Mouse (Mus musculus): ENCODE measurements around the gene Chst14. TPM values are rescaled to one million over a fixed set of nuclear protein-coding genes. Genes with fewer than 3 reads are reported as not detected.

Gene Chst14
- polyA plus RNA-seq, 1 experiment from 2014 or later = 17.8 TPM

DNA sequence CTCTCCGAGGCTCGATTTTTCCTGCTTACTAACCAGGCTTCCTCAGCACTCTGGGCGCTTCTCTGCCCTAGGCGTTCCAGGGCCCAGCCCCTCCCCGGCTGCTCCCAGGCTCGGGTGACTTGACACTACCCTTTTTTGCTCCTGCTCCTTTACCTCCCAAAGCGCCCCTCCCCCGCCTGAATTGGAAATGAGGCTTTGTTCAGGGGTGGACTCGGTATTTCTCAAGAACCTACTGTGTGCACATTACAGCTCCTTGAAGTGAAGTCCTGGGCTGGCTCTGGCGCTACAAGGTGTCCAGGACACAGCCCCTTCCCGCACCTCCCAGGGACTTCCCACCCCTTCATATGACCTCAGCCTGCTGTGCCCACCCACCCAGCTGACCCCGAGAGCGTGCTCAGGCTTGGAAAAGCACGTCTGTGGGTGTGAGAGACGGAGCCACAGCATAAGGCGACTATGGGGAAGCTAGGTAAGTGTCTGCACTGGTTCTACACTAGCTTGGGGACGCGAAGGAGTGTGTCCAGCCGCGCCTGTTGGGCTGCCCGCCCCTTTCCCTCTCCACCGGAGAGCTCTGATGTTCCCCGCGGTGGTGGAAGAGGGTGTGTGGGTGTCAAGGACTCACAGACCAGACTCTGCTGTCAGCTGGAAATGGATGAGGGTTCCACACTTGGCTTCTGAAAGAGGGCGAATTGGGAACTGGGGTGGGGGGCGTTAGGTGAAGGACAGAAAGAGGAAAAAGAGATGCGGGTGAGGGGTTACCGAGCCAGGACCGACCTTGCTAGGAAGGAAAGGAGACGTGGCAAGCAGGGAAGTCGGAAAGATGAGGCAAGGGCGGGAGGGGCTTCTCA, 26.1 kb upstream of the Chst14 start, which contains the start of gene Bahd1:
TSS of gene Bahd1 (plus strand) at position 397 of the 845 bp plus-strand sequence.
- Histone ChIP-seq H3K4me3 (ENCODE audit: inconsistent target) (peak within 1 kb of the TSS; percentile 37), H3K79me2 (ENCODE audit: inconsistent target) (peaks cover 26% of the 10 kb centered on the region), H3K27ac (peak within 1 kb of the TSS; percentile 19; the same call in 1 of the 2 replicates), H3K36me3 (ENCODE audit: inconsistent target) (no peaks in the 10 kb centered on the region)
- WGBS (ENCODE audit: missing documents) = 3% methylated on average over 30 of the region's 32 CpGs

DNA sequence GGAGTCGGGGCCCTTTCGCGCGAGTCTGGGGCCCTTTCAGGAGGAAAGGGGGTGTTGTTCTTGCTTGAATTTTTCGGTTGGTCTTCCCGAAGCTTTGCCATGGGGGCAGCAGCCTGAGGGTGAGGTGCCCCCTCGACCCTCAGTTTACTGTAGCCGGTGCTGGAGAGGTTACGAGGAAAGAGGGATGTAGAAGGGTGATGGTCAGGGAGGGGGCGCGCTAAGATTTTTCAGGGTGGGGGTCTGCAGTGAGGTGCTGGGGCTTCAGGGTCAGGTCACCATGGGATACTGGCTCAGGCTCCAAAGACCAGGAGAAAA, 25.5 kb upstream of the Chst14 start:
- H3K27ac ChIP-seq = peak overlapping the region; percentile 19; the same call in 1 of the 2 replicates
- H3K4me3 ChIP-seq (ENCODE audit: inconsistent target) = peak overlapping the region; percentile 37
- H3K36me3 ChIP-seq (ENCODE audit: inconsistent target) = no peaks in the 10 kb centered on the region
- WGBS (ENCODE audit: missing documents) = 0% methylated on average over 11 of the region's 11 CpGs
- peaks cover 29% of the 10 kb centered on the region for H3K79me2 ChIP-seq (ENCODE audit: inconsistent target)

DNA sequence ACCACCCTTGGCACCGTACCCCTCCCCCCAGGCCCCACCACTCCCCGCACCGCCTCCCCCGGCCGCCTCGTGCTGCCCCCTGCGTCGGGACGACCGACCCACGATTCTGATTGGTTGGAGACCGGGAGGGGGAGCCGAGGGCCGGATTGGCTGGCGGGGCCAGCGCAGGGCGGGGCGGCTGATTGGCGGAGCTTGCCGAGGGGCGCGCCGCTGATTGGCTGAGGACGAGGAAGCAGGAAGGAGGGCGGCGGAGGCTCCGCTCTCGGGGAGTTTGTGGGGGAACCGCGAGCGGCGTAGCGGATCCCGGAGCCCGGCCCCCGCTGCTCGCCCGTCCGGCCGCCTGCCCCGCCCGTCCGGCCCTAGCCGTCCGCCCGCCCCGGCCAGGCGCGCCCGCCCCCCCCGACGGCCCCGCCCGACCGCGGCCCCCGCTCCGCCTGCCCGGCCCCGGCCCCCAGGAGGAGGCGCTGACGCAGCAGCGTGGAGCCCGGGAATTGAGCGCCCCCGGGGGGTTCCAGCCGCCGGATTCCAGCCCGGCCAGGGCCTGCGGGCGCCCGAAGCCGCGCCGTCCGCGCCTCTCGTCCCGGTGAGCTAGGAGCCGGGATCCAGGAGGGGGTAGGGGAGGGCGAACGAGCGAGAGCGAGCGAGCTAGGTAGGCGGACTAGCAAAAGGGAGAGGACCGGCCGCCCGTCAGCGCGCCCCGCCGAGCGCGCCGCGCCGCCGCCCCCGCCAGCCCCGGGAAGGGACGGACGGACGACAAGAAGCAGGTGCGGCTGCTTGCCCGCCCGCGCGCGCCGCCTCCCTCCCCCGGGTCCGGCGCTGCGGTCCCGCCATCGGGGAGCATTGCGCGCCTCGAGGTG, 24.9 kb upstream of the Chst14 start:
- Histone ChIP-seq H3K79me2 (ENCODE audit: inconsistent target) (peaks cover 36% of the 10 kb centered on the region), H3K4me3 (ENCODE audit: inconsistent target) (peak overlapping the region; percentile 37), H3K36me3 (ENCODE audit: inconsistent target) (no peaks in the 10 kb centered on the region), H3K27ac (no peak overlapping the region)
- under 1% methylated on average over 69 of the region's 120 CpGs for WGBS (ENCODE audit: missing documents)

DNA sequence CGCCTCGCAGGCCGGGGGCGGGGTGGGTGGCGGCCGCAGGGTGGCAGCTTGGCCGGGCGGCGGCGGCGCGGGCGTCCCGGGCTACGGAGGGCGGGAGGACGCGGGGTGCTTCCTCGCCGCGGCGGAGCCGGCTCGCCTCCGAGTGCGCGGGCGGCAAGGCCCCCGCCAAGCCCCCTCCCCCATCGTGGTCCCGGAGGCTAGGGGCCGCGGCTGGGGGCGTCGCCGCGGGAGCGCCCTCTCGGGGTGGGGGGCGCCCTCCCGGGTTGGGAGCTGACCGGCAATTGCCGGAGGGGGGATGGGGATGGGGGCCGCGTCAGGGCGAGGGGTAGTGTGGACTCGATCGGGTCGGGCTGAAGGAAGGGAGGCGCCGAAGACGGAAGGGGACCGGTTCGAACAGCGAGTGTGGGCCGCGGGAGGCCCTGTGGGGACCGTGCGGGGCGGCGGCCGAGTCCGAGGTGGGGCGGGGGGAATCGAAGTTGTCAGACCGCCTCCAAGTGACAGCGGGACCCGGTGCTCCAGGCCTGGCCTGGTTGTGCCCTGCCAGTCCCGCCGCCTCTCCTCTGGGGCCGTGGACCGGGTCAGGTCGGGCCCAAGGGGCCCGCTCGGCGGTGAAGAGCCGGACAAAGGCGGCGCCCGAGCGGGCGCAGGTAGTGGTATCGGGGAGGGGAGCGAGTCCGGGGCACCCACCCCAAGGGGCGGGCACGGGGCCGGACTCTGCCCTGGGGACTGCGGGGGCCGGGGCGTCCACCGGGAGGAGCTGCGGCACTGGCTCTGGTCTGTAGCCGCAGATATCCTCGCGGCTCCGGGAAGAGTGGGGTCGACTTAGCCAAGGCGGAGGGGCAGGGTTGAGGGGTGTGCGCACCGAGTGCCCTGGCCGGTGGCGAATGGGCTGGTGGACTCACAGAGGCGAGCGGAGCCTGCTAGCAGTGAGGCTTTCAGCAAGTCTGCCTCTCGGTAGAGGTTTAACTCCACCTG, 24.0 kb upstream of the Chst14 start:
- 2% methylated on average over 71 of the region's 106 CpGs for WGBS (ENCODE audit: missing documents)

DNA sequence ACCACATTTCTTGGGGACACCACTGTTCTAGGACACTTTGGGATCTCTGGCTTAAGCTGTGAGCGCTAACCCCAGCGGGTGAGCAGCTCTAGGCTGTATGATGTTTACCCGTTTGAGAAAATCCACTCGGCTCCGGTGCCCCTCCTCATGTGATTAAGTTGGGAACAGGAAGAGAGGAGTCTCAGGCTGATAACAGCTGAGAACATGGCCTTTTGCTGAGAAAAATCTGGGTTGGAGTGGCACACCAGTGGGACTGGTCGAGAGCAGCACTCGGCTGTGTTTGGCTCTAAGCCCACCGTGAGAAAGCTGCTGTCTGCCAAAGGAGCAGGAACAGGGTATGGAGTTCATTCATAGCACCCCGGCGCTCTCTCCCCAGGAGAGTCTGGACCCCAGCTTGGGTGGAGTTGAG, 23.0 kb upstream of the Chst14 start:
- H3K79me2 ChIP-seq (ENCODE audit: inconsistent target) = peaks cover 55% of the 10 kb centered on the region
- H3K27ac ChIP-seq = no peak overlapping the region
- H3K4me3 ChIP-seq (ENCODE audit: inconsistent target) = no peak overlapping the region
- no peaks in the 10 kb centered on the region for H3K36me3 ChIP-seq (ENCODE audit: inconsistent target)
- WGBS (ENCODE audit: missing documents) = 67% methylated on average over 10 of the region's 10 CpGs

More for the DNA sequence above, 24.0 kb upstream of the Chst14 start:
- Histone ChIP-seq H3K36me3 (ENCODE audit: inconsistent target) (no peaks in the 10 kb centered on the region), H3K4me3 (ENCODE audit: inconsistent target) (peak overlapping the region; percentile 8; the same call in 1 of the 2 replicates), H3K27ac (no peak overlapping the region), H3K79me2 (ENCODE audit: inconsistent target) (peaks cover 45% of the 10 kb centered on the region)

DNA sequence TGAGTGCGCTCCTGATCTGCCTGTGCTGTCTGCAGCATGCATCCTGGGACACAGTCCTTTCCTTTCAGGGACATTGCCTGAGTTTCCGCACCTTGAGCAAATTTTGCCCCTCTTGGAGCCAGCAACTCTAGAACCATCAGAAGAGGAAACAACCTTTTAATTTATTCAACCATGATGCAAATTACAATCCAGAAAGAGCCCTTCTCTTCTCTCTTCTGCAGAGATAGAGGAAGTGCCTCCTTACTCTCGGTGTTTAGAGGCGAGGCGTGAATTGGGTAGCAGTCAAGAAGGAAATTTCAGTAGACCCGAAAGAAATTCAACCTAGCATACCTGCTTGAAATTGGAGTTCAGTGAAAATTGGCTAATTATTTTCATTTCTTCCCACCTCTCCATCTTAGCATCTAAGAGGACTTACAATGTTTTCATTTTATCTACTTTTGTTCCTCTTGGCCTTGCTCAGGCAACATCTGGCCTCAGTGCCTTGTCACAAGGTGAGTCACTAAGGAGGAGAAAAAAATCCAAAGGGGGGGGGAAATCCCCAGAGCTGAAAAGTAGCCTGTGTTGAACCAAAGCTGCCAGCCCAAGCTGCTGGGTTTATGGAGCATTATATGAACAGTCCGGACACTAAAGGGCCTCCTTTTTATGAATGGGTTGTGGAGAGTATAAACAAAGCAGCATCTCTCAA, 20.7 kb upstream of the Chst14 start:
- 40% methylated on average over 7 of the region's 7 CpGs for WGBS (ENCODE audit: missing documents)
- H3K4me3 ChIP-seq (ENCODE audit: inconsistent target) = no peak overlapping the region
- H3K27ac ChIP-seq = no peak overlapping the region
- H3K79me2 ChIP-seq (ENCODE audit: inconsistent target) = peaks cover 77% of the 10 kb centered on the region
- H3K36me3 ChIP-seq (ENCODE audit: inconsistent target) = no peaks in the 10 kb centered on the region

DNA sequence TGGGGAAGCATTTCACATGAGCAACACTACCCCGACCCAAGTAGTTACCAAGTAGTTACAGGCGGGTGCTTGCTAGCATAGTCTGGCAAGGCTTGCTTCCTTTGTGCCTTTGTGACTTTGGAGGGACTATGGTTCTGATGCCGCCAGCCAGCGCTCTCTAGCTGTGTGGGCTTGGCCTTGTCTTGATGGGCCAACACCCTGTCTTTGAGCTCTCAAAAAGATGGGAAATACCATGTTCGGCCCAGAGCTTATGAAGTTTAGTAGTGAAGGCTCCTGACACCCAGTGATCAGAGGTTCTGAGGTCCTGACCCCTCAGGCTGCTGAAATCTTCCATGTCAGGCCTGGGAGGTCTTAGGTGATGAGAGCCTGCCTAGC, 20.2 kb upstream of the Chst14 start:
- Histone ChIP-seq H3K4me3 (ENCODE audit: inconsistent target) (no peak overlapping the region), H3K27ac (no peak overlapping the region), H3K79me2 (ENCODE audit: inconsistent target) (peaks cover 83% of the 10 kb centered on the region), H3K36me3 (ENCODE audit: inconsistent target) (no peaks in the 10 kb centered on the region)
- WGBS (ENCODE audit: missing documents) = 93% methylated on average over 5 of the region's 5 CpGs

DNA sequence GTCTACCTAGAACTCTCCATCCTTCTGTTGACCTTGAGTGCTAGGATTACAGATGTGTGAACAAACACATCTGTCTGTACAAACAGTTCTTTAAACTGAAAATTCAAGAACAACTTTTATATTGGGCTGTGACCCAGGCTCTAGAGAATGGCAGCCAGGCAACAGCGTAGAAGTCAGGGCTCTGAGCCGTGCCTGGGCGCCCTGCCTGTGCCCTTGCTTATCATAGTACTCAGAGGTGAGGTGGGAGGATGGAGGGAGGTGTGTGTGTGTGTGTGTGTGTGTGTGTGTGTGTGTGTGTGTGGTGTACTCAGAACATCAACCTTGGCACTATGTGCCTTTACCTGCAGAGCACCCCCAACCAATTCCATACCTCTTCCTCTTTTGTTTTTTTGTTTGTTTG, 18.5 kb upstream of the Chst14 start:
- H3K27ac ChIP-seq = no peak overlapping the region
- no peak overlapping the region for H3K4me3 ChIP-seq (ENCODE audit: inconsistent target)
- no peaks in the 10 kb centered on the region for H3K36me3 ChIP-seq (ENCODE audit: inconsistent target)
- 90% methylated on average over 3 of the region's 3 CpGs for WGBS (ENCODE audit: missing documents)
- H3K79me2 ChIP-seq (ENCODE audit: inconsistent target) = peaks cover 98% of the 10 kb centered on the region

DNA sequence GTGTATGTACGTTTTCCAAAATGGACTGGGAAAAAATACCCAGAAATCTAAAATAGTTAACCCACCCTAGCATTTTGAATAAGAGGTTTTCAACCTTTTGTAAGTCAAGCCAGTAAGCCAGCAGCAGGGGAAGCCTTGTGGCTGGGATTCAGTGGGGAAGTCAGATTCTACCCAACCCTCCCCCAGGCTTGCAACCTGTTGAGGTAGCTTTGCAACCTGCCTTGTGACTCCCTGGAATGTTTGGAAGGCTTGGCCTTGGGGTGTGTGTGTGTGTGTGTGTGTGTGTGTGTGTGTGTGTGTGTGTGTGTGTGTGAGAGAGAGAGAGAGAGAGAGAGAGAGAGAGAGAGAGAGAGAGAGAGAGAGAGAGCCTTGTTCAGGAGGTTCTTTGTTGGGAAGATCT, 17.1 kb upstream of the Chst14 start:
- WGBS (ENCODE audit: missing documents) = 100% methylated on average over 1 of the region's 1 CpGs
- Histone ChIP-seq H3K79me2 (ENCODE audit: inconsistent target) (peaks cover 98% of the 10 kb centered on the region), H3K36me3 (ENCODE audit: inconsistent target) (no peaks in the 10 kb centered on the region), H3K27ac (no peak overlapping the region), H3K4me3 (ENCODE audit: inconsistent target) (no peak overlapping the region)

DNA sequence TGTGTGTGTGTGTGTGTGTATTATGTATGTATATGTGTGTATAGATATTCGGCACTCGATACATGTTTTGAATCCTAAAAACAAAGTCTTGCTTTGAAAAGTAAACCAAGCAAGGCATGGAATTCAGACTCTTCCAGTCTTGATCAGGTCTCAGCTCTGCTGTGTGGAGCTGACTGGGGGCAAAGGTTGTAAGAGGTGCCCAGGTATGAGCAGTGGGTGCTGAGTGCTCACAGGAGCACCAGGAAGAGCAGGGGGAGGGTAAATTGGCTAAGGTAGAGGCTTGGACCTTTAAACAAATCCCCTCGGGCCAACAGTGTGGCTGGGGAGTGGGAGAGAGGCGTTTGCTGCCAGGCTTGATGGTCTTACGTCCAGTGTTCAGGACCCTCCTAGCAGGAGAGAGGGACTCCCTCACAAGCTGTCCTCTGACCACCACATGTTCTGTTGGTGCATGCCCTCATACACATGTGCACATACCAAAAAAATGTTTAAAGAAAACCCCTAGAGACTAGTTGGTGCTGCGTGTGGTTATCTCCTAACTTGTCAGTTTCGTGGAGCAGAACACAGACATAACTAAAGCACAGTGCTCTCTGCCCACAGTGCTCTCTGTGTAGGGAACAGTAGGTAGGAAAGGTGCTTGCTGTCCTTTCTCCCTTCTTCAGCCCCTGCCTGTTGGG, 15.6 kb upstream of the Chst14 start:
- WGBS (ENCODE audit: missing documents) = 92% methylated on average over 7 of the region's 7 CpGs
- Histone ChIP-seq H3K27ac (no peak overlapping the region), H3K4me3 (ENCODE audit: inconsistent target) (no peak overlapping the region), H3K79me2 (ENCODE audit: inconsistent target) (peaks cover 100% of the 10 kb centered on the region), H3K36me3 (ENCODE audit: inconsistent target) (no peaks in the 10 kb centered on the region)

DNA sequence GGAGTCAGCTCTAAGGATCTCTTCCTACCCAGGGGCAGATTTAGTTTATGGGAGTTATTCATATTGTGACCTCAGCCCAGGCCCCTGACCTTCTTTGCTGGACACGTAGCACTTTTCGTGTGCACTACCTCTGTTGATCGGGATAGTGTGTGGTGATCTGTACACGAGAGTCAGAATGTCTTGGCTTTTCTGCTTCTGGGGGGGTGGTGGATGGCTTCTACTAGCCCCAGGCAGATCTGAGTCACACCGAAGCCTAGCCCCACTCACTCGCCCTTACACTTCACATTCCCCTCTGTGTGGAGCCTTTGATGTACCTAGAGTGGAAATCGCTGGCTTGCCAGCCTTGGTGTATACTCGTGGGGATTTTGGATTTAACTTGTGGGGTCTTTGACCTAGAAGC, 13.6 kb upstream of the Chst14 start:
- Histone ChIP-seq H3K4me3 (ENCODE audit: inconsistent target) (no peak overlapping the region), H3K36me3 (ENCODE audit: inconsistent target) (peaks cover 10% of the 10 kb centered on the region; the same call in 1 of the 2 replicates), H3K79me2 (ENCODE audit: inconsistent target) (peaks cover 100% of the 10 kb centered on the region), H3K27ac (no peak overlapping the region)
- 92% methylated on average over 8 of the region's 8 CpGs for WGBS (ENCODE audit: missing documents)

DNA sequence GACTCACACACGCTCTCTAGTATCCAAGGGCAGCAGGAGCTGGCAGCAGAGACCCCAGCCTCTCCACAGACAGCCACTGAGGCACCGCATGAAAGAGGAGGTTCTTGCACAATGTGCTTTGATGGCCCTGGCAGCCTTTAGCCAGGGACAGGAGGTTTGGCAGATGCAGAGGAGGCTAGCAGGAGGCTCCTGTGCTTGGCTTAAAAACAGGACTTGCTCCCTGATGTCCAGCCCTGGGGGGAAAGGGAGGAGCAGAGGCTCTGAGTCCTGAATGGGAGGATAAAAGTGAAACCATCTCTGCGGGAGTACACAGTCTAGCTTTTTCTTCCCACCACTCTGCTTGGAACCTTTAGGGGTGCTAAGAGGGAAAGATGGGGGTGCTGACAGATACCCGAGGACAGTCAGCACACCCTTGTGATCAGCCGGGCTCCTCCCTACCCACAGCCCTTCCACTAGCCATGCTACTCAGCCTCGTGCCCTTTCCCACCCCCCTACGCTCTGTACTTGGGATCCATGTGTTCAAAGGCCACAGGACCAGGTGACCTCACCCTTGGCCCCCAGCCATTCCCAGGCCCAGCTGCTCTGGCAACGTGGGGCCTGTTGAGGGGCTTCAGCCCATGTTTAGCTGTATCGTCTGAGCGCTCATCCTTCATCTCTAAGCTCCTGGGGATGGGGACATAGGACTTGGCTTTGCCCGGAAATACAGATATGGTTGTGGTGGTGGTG, 12.6 kb upstream of the Chst14 start:
- Histone ChIP-seq H3K79me2 (ENCODE audit: inconsistent target) (peaks cover 100% of the 10 kb centered on the region), H3K4me3 (ENCODE audit: inconsistent target) (no peak overlapping the region), H3K27ac (no peak overlapping the region), H3K36me3 (ENCODE audit: inconsistent target) (peaks cover 12% of the 10 kb centered on the region; the same call in 1 of the 2 replicates)
- WGBS (ENCODE audit: missing documents) = 93% methylated on average over 11 of the region's 11 CpGs

DNA sequence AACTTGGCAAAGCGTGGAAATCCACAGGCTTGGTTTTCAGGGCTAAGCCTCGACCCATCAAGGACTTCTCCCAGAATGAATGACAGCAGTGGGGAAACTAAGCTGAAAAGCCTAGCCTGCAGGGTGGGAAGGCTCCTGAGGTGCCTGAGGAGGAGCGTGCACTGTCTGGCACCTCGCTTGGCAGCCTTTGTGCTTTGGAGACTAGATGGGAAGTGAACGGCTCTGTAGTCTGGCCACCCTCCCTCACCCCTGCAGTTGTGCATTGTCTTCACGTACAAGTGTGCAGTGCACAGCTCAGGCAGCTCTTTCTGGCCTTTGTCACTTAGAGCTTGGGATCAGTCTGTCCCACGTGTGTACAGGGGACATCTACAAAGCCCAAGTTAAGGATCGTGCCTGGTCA, 11.6 kb upstream of the Chst14 start:
- no peak overlapping the region for H3K4me3 ChIP-seq (ENCODE audit: inconsistent target)
- H3K36me3 ChIP-seq (ENCODE audit: inconsistent target) = peaks cover 17% of the 10 kb centered on the region
- H3K79me2 ChIP-seq (ENCODE audit: inconsistent target) = peaks cover 94% of the 10 kb centered on the region
- H3K27ac ChIP-seq = no peak overlapping the region
- WGBS (ENCODE audit: missing documents) = 80% methylated on average over 8 of the region's 8 CpGs

Measured in macrophage (primary cell).